Mouse (Mus musculus) forebrain, postnatal 0 days (tissue): ENCODE data around the gene Btbd35f1. TPM values are rescaled to one million over a fixed set of nuclear protein-coding genes. Genes with fewer than 3 reads are reported as not detected.
"Not testable (repeated sequence)": the region's sequence is repeated elsewhere in the genome, so short reads cannot be mapped to it uniquely, and the experiment has no call there.

Source experiments
- ATAC-seq: fragments of 200-750 bp; cut with Nextera tagmentation; 2 replicates; pipeline ENCODE4 v1.8.0; 2017; ENCODE audit warnings: mild to moderate bottlenecking, moderate library complexity
- DNase-seq: peaks from one replicate; pipeline ENCODE4 v3.0.0-alpha.2; 2015
- H3K27ac ChIP-seq: fragments of 300-500 bp; sonication (generic); 2 replicates; pipeline ENCODE4 v1.5.1; 2014; ENCODE audit warnings: low read depth, mild to moderate bottlenecking, antibody characterized with exemption, low read length, moderate library complexity, mixed read lengths
- H3K27me3 ChIP-seq: fragments of 300-500 bp; sonication (generic); 2 replicates; pipeline ENCODE4 v1.6.1; 2014; ENCODE audit warnings: mild to moderate bottlenecking, low read length, mixed read lengths; ENCODE audit not compliant: insufficient read depth
- H3K36me3 ChIP-seq: fragments of 300-500 bp; sonication (generic); 2 replicates; pipeline ENCODE4 v1.6.1; 2014; ENCODE audit warnings: mild to moderate bottlenecking, moderate library complexity; ENCODE audit not compliant: insufficient read depth
- H3K4me1 ChIP-seq: fragments of 300-500 bp; sonication (generic); 2 replicates; pipeline ENCODE4 v1.6.1; 2014; ENCODE audit warnings: antibody characterized with exemption; ENCODE audit not compliant: insufficient read depth
- H3K4me2 ChIP-seq: fragments of 300-500 bp; sonication (generic); 2 replicates; pipeline ENCODE4 v1.6.1; 2014; ENCODE audit warnings: low read depth, mild to moderate bottlenecking, moderate library complexity
- H3K4me3 ChIP-seq: fragments of 300-500 bp; sonication (generic); 2 replicates; pipeline ENCODE4 v1.5.1; 2014; ENCODE audit warnings: low read depth, low read length, mixed read lengths
- H3K9ac ChIP-seq: fragments of 300-500 bp; sonication (generic); 2 replicates; pipeline ENCODE4 v1.6.1; 2014; ENCODE audit warnings: mild to moderate bottlenecking
- H3K9me3 ChIP-seq: fragments of 300-500 bp; sonication (generic); 2 replicates; pipeline ENCODE4 v1.6.1; 2016; ENCODE audit warnings: low read length
- WGBS: fragments of 180-500 bp; shearing (Covaris S2); extraction: QIAGEN DNeasy Blood & Tissue Kit; methylation state at CpG from one replicate; pipeline ENCODE4 v1.1.7; 2014; 5-methylcytosine and 5-hydroxymethylcytosine counted together
- polyA plus RNA-seq: library from polyadenylated mRNA; unstranded; fragments of >200 nt; fragmentation: Nextera tagmentation; extraction: Ambion mirVana; gene quantifications from 2 replicates; pipeline ENCODE4 v1.2.1, GENCODE M21; 2015
- total RNA-seq: library from RNA; depleted of rRNA; stranded (reverse); fragments of >200 nt; gene quantifications from 2 replicates; pipeline ENCODE4 v1.2.3, GENCODE M21; 2014; rRNA removed

Btbd35f1 gene
- total RNA-seq (not detected in 2 replicates), polyA plus RNA-seq (not detected in 2 replicates)

DNA sequence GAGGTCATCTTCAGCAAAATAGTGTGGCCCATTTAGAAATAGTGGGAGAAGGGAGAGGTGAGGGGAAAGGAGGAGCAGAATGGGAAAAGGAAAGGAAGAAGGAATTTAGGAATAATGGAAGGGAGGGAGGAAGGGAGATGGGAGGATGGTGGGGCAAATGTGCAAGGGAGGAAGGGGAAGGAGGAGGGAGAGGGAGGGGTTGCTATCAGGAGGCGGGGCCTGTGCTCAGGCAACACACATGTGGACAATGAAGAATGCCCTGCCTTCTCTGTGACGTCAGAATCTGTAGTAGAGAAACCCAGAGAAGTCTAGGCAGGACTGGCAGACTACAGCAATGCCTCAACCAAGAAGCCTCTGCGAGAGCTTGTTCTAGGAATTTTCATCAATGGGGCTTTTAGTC lies at the start of gene Btbd35f1:
Gene Btbd35f1, plus strand, starts transcription at position 301 of the 400 bp plus-strand sequence.
- not testable (repeated sequence) for H3K27ac ChIP-seq, H3K27me3 ChIP-seq, DNase-seq, H3K4me1 ChIP-seq, H3K4me2 ChIP-seq, ATAC-seq, H3K36me3 ChIP-seq, H3K4me3 ChIP-seq, H3K9ac ChIP-seq, H3K9me3 ChIP-seq
- no CpG with 5 or more reads among the region's 3 CpGs for WGBS

DNA sequence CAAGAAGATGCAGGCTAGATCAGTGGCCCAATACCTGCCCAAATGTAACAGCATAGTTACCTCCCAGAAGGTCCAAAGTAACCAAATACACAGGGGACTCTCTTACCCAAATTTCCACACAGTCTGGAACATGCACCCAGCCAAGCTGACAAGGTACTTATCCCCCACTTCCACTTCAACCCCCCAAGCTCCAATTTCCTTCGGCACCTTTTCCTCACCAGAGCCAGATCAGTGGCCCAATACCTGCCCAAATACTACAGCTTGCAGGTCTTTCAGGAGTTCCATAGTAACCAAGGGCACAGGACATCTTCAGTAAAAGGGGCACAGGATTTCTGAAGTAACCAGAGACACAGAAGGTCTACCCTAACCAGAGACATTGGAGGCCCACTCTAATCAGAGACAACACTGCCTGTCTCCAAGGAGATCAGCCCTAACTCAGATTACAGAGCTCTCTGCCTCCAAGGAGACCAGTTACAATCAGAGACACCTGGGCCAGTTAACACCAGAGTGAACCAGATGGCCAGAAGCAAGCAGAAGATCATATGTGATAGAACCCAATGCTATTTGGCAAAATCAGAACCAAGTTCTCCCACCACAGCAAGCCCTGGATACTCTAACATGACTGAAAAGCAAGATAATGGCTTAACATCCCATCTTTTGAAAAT lies 31.2 kb downstream of the Btbd35f1 start:
- not testable (repeated sequence) for ATAC-seq, H3K4me3 ChIP-seq, H3K9me3 ChIP-seq, H3K4me2 ChIP-seq, DNase-seq, H3K27me3 ChIP-seq, H3K27ac ChIP-seq, H3K9ac ChIP-seq, H3K36me3 ChIP-seq, H3K4me1 ChIP-seq
- 98% methylated on average over 1 of the region's 1 CpGs for WGBS

DNA sequence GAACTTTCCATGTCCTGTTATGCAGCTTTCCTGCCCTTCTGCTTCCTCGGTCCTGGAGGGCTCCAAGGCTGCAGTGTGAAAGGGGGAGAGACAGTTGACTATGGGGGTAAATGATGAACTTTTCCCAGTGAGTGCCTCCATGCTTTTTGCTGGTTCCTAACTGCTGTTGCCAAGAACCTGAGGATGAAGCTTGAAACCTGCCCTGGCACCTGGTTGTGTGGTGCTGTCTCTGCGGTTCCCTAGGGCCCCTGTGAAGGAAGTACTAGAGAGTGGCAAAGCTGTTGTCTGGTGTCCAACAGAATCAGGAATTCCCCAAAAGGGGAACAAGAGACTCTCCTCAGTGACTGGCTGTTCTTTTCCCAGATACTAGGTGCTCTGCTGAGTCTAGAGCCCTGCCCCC lies 41.2 kb downstream of the Btbd35f1 start:
- not testable (repeated sequence) for H3K36me3 ChIP-seq, H3K27ac ChIP-seq, H3K4me2 ChIP-seq, H3K27me3 ChIP-seq, H3K9me3 ChIP-seq, ATAC-seq, H3K4me3 ChIP-seq, H3K9ac ChIP-seq, H3K4me1 ChIP-seq, DNase-seq
- WGBS: 93% methylated on average over 1 of the region's 2 CpGs

DNA sequence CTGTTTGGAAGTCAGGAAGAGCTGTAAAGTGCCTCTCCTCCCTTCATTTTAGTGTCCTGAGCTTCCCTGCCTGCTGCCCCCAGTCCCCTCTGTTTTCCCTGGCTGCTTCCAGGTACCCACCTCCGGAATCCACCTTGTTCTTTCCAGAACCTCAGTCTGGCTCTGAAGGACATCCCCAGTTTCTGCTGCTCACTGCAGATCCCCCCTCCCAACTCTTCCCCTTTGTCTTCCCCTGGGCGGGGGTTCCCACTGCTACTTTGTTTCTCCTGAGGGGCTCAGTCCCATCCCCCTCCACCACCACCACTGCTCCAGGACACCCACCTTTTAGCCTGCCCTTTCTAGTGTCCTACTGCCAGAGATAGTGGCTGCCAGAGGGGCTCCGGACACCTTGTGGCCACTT lies 41.6 kb downstream of the Btbd35f1 start:
- DNase-seq, H3K4me1 ChIP-seq, H3K27ac ChIP-seq, H3K4me2 ChIP-seq, ATAC-seq, H3K36me3 ChIP-seq, H3K9ac ChIP-seq, H3K27me3 ChIP-seq, H3K4me3 ChIP-seq, H3K9me3 ChIP-seq: not testable (repeated sequence)
- WGBS: 86% methylated on average over 3 of the region's 3 CpGs

Other genes with a start within 250 kb of the Btbd35f1 start
- not detected in 2 replicates for gene Gm5926, start 90.7 kb downstream of the Btbd35f1 start, total RNA-seq
- not detected in 2 replicates for gene Gm5926, start 90.7 kb downstream of the Btbd35f1 start, polyA plus RNA-seq
- not detected in 2 replicates for gene Btbd35f21, start 166.1 kb downstream of the Btbd35f1 start, total RNA-seq
- gene Btbd35f21, start 166.1 kb downstream of the Btbd35f1 start, polyA plus RNA-seq: not detected in 2 replicates